Mouse (Mus musculus): Measurements from ENCODE around the gene Tk2. TPM values are rescaled to one million over a fixed set of nuclear protein-coding genes. Genes with fewer than 3 reads are reported as not detected.

Tk2 gene
- polyA plus RNA-seq, 1 experiment, result 52.1 TPM

DNA sequence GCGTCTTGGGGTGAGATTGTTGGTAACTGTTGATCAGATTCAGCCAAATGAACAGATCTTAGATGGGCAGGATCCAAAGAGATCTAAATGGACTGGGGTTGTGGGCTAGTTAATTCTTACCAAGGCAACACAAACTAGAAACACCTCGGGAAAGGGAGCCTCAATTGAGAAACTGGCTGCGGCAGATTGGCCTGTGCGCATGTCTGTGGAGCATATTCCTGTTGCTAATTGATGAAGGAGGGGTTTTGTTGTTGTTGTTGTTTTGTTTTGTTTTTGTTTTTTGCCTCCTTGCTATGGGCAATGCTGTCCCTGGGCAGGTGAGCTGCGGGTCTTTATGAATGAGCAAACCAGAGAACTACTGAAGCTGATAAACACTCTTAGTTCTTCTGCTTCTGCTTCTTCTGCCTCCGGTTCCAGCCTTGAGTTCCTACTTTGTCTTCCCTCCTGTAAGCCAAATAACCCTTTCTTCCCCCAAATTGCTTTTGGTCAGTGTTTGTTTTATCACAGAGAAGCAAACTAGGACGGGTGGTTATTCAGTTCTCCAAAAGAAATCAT lies 1.2 kb upstream of the Tk2 start:
- Histone ChIP-seq H3K4me3 (ENCODE audit: insufficient read depth, low read length) (no peak overlapping the region), H3K4me1 (ENCODE audit: control insufficient read depth, insufficient read depth, low read length) (peaks cover 31% of the 10 kb centered on the region), H3K27ac (ENCODE audit: insufficient read depth, low read depth, low read length) (no peak overlapping the region)
- TF ChIP-seq CTCF (IDR thresholded peaks at IDR 0.05; ENCODE audit: low read depth, low read length) (no peak), POLR2A (IDR thresholded peaks at IDR 0.05; ENCODE audit: borderline replicate concordance, low read depth, low read length) (no peak)

DNA sequence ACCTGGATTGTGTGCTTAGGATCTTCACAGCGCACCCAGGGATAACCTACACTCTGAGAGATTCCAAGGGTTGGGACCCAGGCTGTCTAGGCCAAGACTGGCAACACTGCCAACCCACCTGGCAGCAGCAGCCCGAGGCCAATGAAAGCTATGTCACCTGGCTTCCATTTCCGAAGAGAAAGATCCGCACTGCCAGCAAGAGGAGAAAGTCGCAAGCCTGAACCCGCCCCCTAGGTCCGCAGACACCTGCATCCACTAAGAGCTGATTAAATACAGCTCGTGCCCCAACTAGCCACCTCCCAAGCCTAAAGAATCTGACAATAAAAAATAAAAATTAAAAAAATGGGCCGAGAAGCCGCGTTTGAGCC lies 466 bp downstream of the Tk2 start:
- peak overlapping the region; percentile 93 for H3K4me3 ChIP-seq (ENCODE audit: insufficient read depth, low read length)
- peak overlapping the region; percentile 67 for H3K27ac ChIP-seq (ENCODE audit: insufficient read depth, low read depth, low read length)
- TF ChIP-seq CTCF (IDR thresholded peaks at IDR 0.05; ENCODE audit: low read depth, low read length) (no peak), POLR2A (IDR thresholded peaks at IDR 0.05; ENCODE audit: borderline replicate concordance, low read depth, low read length) (no peak)
- H3K4me1 ChIP-seq (ENCODE audit: control insufficient read depth, insufficient read depth, low read length), result peaks cover 31% of the 10 kb centered on the region

DNA sequence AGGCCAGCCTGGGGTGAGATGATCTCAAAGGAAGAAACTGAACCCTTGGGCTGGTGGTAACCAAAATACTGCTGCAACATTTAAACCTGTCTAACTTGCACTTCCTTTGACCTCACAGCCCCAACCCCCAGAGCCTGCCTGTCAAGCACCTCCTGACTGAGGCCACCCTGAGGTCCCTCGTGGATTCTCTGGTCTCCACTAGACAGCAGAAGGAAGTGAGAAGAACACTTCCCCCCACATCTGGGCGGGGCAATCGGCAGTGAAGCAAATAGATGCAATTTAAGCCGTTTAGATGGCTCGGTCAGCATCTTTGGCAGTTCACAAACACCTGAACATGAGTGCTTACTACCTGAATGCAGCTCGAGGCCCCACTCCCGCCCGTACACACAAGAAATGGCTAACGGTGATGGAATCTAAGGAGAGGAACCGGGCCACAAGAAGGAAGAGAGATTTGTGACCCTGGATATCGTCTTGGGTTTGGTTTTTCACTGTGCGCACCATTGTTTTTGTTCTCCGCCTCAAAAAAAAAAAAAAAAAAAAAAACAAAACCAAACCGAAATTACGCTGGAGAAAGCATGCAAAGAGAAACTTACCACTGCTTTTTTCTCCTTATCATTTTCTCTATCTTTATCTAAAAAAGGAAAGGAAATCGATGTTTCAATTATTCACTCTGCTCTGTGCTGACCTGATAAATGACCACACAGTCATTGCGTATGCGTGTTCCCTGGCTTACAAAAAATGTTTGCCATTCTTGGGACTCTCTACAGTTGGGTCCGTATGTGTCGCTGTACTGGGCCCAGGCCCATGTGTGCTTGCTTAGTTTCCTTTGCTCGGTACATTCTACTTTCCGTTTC lies 1.1 kb downstream of the Tk2 start:
- peaks cover 31% of the 10 kb centered on the region for H3K4me1 ChIP-seq (ENCODE audit: control insufficient read depth, insufficient read depth, low read length)
- H3K4me3 ChIP-seq (ENCODE audit: insufficient read depth, low read length), result peak overlapping the region; percentile 93
- TF ChIP-seq CTCF (IDR thresholded peaks at IDR 0.05; ENCODE audit: low read depth, low read length), result no peak
- TF ChIP-seq POLR2A (IDR thresholded peaks at IDR 0.05; ENCODE audit: borderline replicate concordance, low read depth, low read length), result no peak
- H3K27ac ChIP-seq (ENCODE audit: insufficient read depth, low read depth, low read length), result peak overlapping the region; percentile 67

DNA sequence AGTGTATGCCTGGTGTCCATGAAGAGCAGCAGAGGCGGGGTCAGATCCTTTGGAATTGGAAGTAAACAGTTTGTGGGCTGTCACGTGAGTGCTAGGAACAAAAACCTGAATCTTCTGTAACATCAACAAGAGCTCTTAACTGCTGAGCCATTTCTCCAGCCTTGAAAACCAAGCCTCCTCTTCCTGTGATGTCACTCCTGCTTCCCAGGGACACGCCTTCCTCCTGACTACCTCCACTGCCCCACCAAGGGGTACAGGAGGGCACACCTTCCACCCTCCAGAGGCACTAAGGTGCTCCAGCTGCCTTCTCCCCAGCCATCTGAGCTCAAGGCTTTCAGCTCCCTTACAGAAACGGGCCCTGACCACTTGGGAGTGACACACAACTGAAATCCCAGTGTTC lies 1.7 kb downstream of the Tk2 start:
- no peak for TF ChIP-seq CTCF (IDR thresholded peaks at IDR 0.05; ENCODE audit: low read depth, low read length)
- no peak for TF ChIP-seq POLR2A (IDR thresholded peaks at IDR 0.05; ENCODE audit: borderline replicate concordance, low read depth, low read length)
- Histone ChIP-seq H3K27ac (ENCODE audit: insufficient read depth, low read depth, low read length) (peak overlapping the region; percentile 67), H3K4me3 (ENCODE audit: insufficient read depth, low read length) (peak overlapping the region; percentile 0; the same call in 1 of the 2 replicates), H3K4me1 (ENCODE audit: control insufficient read depth, insufficient read depth, low read length) (peaks cover 25% of the 10 kb centered on the region)

DNA sequence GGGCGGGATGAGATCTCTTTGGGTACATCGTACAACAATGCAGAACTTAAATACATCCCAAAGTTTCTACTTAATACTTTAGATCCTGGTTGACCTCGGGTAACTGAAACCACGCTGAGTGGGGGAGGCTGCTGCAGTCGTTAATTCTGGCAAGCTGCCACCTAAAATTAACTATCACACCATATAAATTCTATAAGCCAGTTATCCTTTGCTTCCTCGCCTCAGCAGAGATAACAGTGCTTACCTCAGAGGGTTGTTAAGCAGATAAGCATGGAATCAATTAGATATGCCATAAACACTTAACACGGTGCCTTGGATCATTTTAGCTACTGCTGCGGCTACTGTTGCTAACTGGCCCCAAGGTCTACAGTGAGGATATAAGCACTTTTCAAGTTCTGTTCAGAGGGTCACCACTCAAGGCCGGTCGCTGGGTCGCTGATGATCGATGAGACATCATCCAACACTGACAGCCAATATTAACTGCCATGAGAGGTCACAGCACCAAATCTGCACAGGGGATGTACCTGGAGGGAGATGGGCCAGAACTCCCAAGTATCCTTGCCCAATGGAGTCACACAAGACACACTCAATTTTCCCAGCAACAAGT lies 6.2 kb downstream of the Tk2 start:
- Histone ChIP-seq H3K4me1 (ENCODE audit: control insufficient read depth, insufficient read depth, low read length) (peaks cover 37% of the 10 kb centered on the region), H3K4me3 (ENCODE audit: insufficient read depth, low read length) (no peak overlapping the region), H3K27ac (ENCODE audit: insufficient read depth, low read depth, low read length) (no peak overlapping the region)
- TF ChIP-seq CTCF (IDR thresholded peaks at IDR 0.05; ENCODE audit: low read depth, low read length) (no peak), POLR2A (IDR thresholded peaks at IDR 0.05; ENCODE audit: borderline replicate concordance, low read depth, low read length) (no peak)

DNA sequence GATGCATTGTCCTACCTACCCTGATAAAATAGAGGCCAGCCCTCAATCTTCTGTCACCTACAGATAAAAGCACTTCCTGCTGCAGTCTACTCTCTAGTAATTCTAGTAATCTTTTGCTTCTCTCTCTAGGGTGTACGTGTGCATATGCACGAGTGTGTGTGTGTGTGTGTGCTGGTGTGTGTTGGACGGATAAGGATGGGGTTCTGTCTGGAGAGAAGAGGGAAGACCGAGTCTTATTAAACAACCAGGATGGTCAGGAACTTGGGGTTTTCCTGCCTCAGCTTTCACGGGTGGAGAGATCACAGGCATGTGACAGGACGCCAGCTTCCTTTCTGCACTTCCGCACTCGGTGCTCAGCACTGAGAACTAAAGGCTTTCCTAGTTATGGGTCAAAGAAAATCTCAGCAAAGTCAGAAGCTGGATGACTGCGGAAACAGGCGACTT lies 8.9 kb downstream of the Tk2 start:
- TF ChIP-seq POLR2A (IDR thresholded peaks at IDR 0.05; ENCODE audit: borderline replicate concordance, low read depth, low read length) (no peak), CTCF (IDR thresholded peaks at IDR 0.05; ENCODE audit: low read depth, low read length) (no peak)
- H3K27ac ChIP-seq (ENCODE audit: insufficient read depth, low read depth, low read length), result peak overlapping the region; percentile 94
- peaks cover 29% of the 10 kb centered on the region for H3K4me1 ChIP-seq (ENCODE audit: control insufficient read depth, insufficient read depth, low read length)
- peak overlapping the region; percentile 52 for H3K4me3 ChIP-seq (ENCODE audit: insufficient read depth, low read length)

DNA sequence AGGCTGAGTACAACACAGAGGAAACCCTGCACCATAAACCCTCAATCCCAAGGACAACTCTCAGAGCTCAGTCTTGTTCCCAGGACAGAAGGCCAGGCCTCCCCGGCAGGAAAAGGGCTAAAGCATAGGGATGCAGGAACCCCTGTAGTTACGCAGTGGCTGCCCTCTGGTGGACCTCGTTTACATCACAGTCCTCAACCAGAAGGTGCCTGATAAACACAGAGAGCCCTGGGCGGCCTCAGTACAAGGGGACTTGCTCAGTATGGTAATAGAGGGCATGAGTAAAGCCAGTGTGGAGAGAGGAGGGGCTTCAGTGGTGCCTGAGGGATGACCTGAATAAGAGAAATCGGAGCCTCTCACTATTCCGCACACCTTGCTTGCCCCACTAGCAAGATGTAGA lies 13.8 kb downstream of the Tk2 start:
- Histone ChIP-seq H3K27ac (ENCODE audit: insufficient read depth, low read depth, low read length) (no peak overlapping the region), H3K4me3 (ENCODE audit: insufficient read depth, low read length) (no peak overlapping the region), H3K4me1 (ENCODE audit: control insufficient read depth, insufficient read depth, low read length) (peaks cover 22% of the 10 kb centered on the region)
- TF ChIP-seq CTCF (IDR thresholded peaks at IDR 0.05; ENCODE audit: low read depth, low read length), result 0 out of 2 replicates have a peak, but pooled peaks have one; percentile 4
- TF ChIP-seq POLR2A (IDR thresholded peaks at IDR 0.05; ENCODE audit: borderline replicate concordance, low read depth, low read length), result no peak

DNA sequence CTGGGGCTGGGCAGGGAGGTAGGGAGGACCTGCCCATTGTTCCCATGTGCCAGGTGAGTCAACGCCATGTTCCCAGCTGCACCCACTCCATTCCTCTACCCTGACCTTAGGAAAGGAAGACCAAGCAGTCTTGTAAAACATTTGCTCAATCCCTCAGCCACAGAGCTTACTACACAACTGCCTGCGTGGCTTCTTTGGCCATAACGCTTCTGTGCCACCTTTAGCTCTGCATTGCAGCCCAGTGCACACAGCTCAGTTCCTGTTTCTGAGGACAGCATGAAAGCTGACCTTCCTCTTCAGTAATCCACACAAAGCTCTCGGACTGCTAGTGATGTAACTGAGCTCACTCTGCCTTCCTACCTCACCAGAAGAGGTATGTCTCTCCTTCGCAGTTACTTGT lies 15.4 kb downstream of the Tk2 start:
- TF ChIP-seq POLR2A (IDR thresholded peaks at IDR 0.05; ENCODE audit: borderline replicate concordance, low read depth, low read length), result no peak
- TF ChIP-seq CTCF (IDR thresholded peaks at IDR 0.05; ENCODE audit: low read depth, low read length), result no peak
- H3K4me1 ChIP-seq (ENCODE audit: control insufficient read depth, insufficient read depth, low read length), result peaks cover 12% of the 10 kb centered on the region
- peak overlapping the region; percentile 69 for H3K27ac ChIP-seq (ENCODE audit: insufficient read depth, low read depth, low read length)
- H3K4me3 ChIP-seq (ENCODE audit: insufficient read depth, low read length), result no peak overlapping the region

DNA sequence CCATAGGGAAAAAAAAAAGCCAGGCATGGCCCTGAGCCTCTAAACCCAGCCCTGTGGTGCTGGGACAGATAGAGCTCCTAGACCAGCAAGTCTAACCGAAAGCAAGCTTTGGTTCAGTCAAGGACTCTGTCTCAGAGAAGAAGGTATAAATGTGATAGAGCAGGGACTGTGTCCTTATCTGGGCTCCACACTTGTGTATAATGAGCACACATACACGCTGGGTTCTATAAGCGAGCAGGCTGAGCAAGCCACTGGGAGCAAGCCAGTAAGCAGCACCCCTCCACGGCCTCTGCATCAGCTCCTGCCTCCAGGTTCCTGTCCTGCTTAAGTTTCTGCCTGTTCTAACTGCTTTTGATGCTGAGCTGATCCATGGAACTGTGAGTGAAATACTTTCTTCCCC lies 16.3 kb downstream of the Tk2 start:
- Histone ChIP-seq H3K27ac (ENCODE audit: insufficient read depth, low read depth, low read length) (no peak overlapping the region), H3K4me3 (ENCODE audit: insufficient read depth, low read length) (no peak overlapping the region), H3K4me1 (ENCODE audit: control insufficient read depth, insufficient read depth, low read length) (peaks cover 12% of the 10 kb centered on the region)
- TF ChIP-seq POLR2A (IDR thresholded peaks at IDR 0.05; ENCODE audit: borderline replicate concordance, low read depth, low read length) (no peak), CTCF (IDR thresholded peaks at IDR 0.05; ENCODE audit: low read depth, low read length) (no peak)

DNA sequence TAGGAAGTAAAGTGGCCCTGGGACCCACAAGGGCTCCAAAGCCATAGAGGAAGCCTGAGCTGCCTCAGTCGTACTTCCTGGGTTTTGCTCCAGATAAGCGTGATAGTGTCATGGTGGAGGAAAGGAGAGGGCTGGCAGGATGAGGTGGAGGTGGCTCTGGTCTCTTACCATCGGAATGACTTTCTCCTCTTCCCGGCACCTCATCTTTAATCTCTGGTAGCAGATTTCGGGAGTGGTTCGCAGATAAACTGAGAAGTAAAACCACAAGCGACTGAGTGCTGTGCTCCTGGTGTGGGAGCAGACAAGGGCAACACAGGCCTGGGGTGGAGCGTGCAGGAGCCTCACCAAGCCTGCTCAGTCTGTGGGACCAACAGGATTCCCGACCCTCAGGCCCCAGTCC lies 18.0 kb downstream of the Tk2 start:
- H3K27ac ChIP-seq (ENCODE audit: insufficient read depth, low read depth, low read length), result no peak overlapping the region
- H3K4me1 ChIP-seq (ENCODE audit: control insufficient read depth, insufficient read depth, low read length), result peaks cover 12% of the 10 kb centered on the region
- H3K4me3 ChIP-seq (ENCODE audit: insufficient read depth, low read length), result no peak overlapping the region
- TF ChIP-seq POLR2A (IDR thresholded peaks at IDR 0.05; ENCODE audit: borderline replicate concordance, low read depth, low read length) (no peak), CTCF (IDR thresholded peaks at IDR 0.05; ENCODE audit: low read depth, low read length) (no peak)

Data from bone marrow macrophage, adult 2 months (primary cell).